Mouse (Mus musculus): ENCODE results near the gene Bri3bp.
"Not testable (repeated sequence)": the region's sequence is repeated elsewhere in the genome, so short reads cannot be mapped to it uniquely, and the experiment has no call there.

DNA sequence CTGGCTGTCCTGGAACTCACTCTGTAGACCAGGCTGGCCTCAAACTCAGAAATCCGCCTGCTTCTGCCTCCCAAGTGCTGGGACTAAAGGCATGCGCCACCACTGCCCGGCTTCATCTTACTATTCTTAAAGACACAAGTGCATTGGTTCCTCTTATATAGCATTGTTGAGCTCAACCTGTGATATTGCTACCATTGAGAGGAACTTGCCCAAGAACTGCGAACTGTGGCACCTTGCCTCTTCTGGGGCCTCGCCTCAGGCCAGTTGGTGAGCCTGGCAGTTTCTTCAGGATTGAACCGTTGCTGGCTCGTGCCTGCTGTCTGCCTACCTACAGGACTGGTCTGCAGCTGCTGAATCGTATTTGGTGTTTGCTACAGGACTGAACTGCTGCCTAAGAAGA lies 28.8 kb upstream of the Bri3bp start:
- not testable (repeated sequence) for TF ChIP-seq CTCF, POLR2A (IDR thresholded peaks at IDR 0.05; ENCODE audit: extremely low read depth, insufficient read depth, low read length)

All from cortical plate, adult 2 months (tissue).